Mouse (Mus musculus) CH12.LX (cell line): ENCODE data around the gene Mul1.

Experiments used
- CHD1 ChIP-seq: IDR thresholded peaks from 2 replicates; pipeline ENCODE4 v1.6.1; 2012; ENCODE audit warnings: low read depth, low read length, improper control_type of control experiment, inconsistent platforms
- CTCF ChIP-seq, 2 experiments: IDR thresholded peaks in 1 of 2; conservative IDR thresholded peaks in 1 of 2; 2 replicates each; pipeline ENCODE4 v1.5.1; 2011 to 2012; ENCODE audit warnings: low read depth in 2 of 2, low read length in 2 of 2, improper control_type of control experiment in 1 of 2, inconsistent platforms in 1 of 2, mild to moderate bottlenecking in 1 of 2, moderate library complexity in 1 of 2
- EP300 ChIP-seq: IDR thresholded peaks from 2 replicates; pipeline ENCODE4 v1.6.1; 2011; ENCODE audit warnings: low read length, improper control_type of control experiment
- HCFC1 ChIP-seq: IDR thresholded peaks from 2 replicates; pipeline ENCODE4 v1.6.1; 2012; ENCODE audit warnings: low read depth, mild to moderate bottlenecking, inconsistent platforms, low read length, improper control_type of control experiment
- KAT2A ChIP-seq: IDR thresholded peaks from 2 replicates; pipeline ENCODE4 v1.6.1; 2012; ENCODE audit warnings: low read length, improper control_type of control experiment, inconsistent platforms; ENCODE audit not compliant: insufficient replicate concordance
- MAFK ChIP-seq: IDR thresholded peaks from 2 replicates; pipeline ENCODE4 v1.6.1; 2011; ENCODE audit warnings: low read length, improper control_type of control experiment; ENCODE audit not compliant: insufficient replicate concordance
- MAX ChIP-seq: IDR thresholded peaks from 2 replicates; pipeline ENCODE4 v1.6.1; 2011; ENCODE audit warnings: low read length, improper control_type of control experiment
- NRF1 ChIP-seq: IDR thresholded peaks from 2 replicates; pipeline ENCODE4 v1.6.1; 2014; ENCODE audit warnings: low read depth, mild to moderate bottlenecking, inconsistent platforms, low read length, improper control_type of control experiment, moderate library complexity
- PAX5 ChIP-seq: IDR thresholded peaks from 2 replicates; pipeline ENCODE4 v1.6.1; 2012; ENCODE audit warnings: low read length, inconsistent platforms, mixed read lengths
- POLR2A ChIP-seq: IDR thresholded peaks from 2 replicates; pipeline ENCODE4 v1.6.1; 2011; ENCODE audit warnings: low read depth, mild to moderate bottlenecking, improper control_type of control experiment, low read length
- RAD21 ChIP-seq: IDR thresholded peaks from 2 replicates; pipeline ENCODE4 v1.6.1; 2011; ENCODE audit warnings: low read depth, mild to moderate bottlenecking, low read length, improper control_type of control experiment, moderate library complexity
- TCF12 ChIP-seq: IDR thresholded peaks from 2 replicates; pipeline ENCODE4 v1.6.1; 2014; ENCODE audit warnings: low read depth, mild to moderate bottlenecking, inconsistent platforms, low read length, improper control_type of control experiment
- UBTF ChIP-seq: IDR thresholded peaks from 2 replicates; pipeline ENCODE4 v1.6.1; 2012; ENCODE audit warnings: low read depth, mild to moderate bottlenecking, inconsistent platforms, low read length, improper control_type of control experiment, moderate library complexity
- ZC3H11A ChIP-seq: IDR thresholded peaks from 2 replicates; pipeline ENCODE4 v1.6.1; 2012; ENCODE audit warnings: low read depth, mild to moderate bottlenecking, inconsistent platforms, low read length, improper control_type of control experiment

- no peak for TF ChIP-seq CTCF (conservative IDR thresholded peaks at IDR 0.05 in 1 of 2, IDR thresholded peaks at IDR 0.05 in 1 of 2; ENCODE audit: low read depth in 2 of 2, low read length in 2 of 2)
- TF ChIP-seq MAX, result no peak
- no peak for TF ChIP-seq KAT2A
- TF ChIP-seq EP300, result no peak
- TF ChIP-seq NRF1, result no peak
- no peak for TF ChIP-seq UBTF
- no peak for TF ChIP-seq TCF12
- TF ChIP-seq POLR2A, result no peak
- no peak for TF ChIP-seq PAX5
- TF ChIP-seq RAD21, result no peak
- TF ChIP-seq HCFC1, result no peak
- no peak for TF ChIP-seq CHD1
- no peak for TF ChIP-seq ZC3H11A
- no peak for TF ChIP-seq MAFK
Observed at GRCm38 (mm10) chr4:138469080-138469479, 34.6 kb downstream of the Mul1 start.
